Mouse (Mus musculus) forebrain, postnatal 0 days (tissue): ENCODE measurements at regions not wholly inside any gene's neighbourhood (a gene's known extent, or its start where the extent isn't known, plus 50 kb on each side); places are given as distances from the start of the nearest gene placed in this dataset.
"Not testable (repeated sequence)": the region's sequence is repeated elsewhere in the genome, so short reads cannot be mapped to it uniquely, and the experiment has no call there.

Experiments
- ATAC-seq: fragments of 200-750 bp; cut with Nextera tagmentation; 2 replicates; pipeline ENCODE4 v1.8.0; 2017; ENCODE audit warnings: mild to moderate bottlenecking, moderate library complexity
- DNase-seq: peaks from one replicate; pipeline ENCODE4 v3.0.0-alpha.2; 2015
- H3K27ac ChIP-seq: fragments of 300-500 bp; sonication (generic); 2 replicates; pipeline ENCODE4 v1.5.1; 2014; ENCODE audit warnings: low read depth, mild to moderate bottlenecking, antibody characterized with exemption, low read length, moderate library complexity, mixed read lengths
- H3K27me3 ChIP-seq: fragments of 300-500 bp; sonication (generic); 2 replicates; pipeline ENCODE4 v1.6.1; 2014; ENCODE audit warnings: mild to moderate bottlenecking, low read length, mixed read lengths; ENCODE audit not compliant: insufficient read depth
- H3K36me3 ChIP-seq: fragments of 300-500 bp; sonication (generic); 2 replicates; pipeline ENCODE4 v1.6.1; 2014; ENCODE audit warnings: mild to moderate bottlenecking, moderate library complexity; ENCODE audit not compliant: insufficient read depth
- H3K4me1 ChIP-seq: fragments of 300-500 bp; sonication (generic); 2 replicates; pipeline ENCODE4 v1.6.1; 2014; ENCODE audit warnings: antibody characterized with exemption; ENCODE audit not compliant: insufficient read depth
- H3K4me2 ChIP-seq: fragments of 300-500 bp; sonication (generic); 2 replicates; pipeline ENCODE4 v1.6.1; 2014; ENCODE audit warnings: low read depth, mild to moderate bottlenecking, moderate library complexity
- H3K4me3 ChIP-seq: fragments of 300-500 bp; sonication (generic); 2 replicates; pipeline ENCODE4 v1.5.1; 2014; ENCODE audit warnings: low read depth, low read length, mixed read lengths
- H3K9ac ChIP-seq: fragments of 300-500 bp; sonication (generic); 2 replicates; pipeline ENCODE4 v1.6.1; 2014; ENCODE audit warnings: mild to moderate bottlenecking
- H3K9me3 ChIP-seq: fragments of 300-500 bp; sonication (generic); 2 replicates; pipeline ENCODE4 v1.6.1; 2016; ENCODE audit warnings: low read length
- CTCF ChIP-seq: sonication (generic); IDR thresholded peaks from 2 replicates; pipeline ENCODE4 v1.5.1; 2016; ENCODE audit warnings: antibody characterized with exemption, control low read depth, low read depth
- WGBS: fragments of 180-500 bp; shearing (Covaris S2); extraction: QIAGEN DNeasy Blood & Tissue Kit; methylation state at CpG from one replicate; pipeline ENCODE4 v1.1.7; 2014; 5-methylcytosine and 5-hydroxymethylcytosine counted together

DNA sequence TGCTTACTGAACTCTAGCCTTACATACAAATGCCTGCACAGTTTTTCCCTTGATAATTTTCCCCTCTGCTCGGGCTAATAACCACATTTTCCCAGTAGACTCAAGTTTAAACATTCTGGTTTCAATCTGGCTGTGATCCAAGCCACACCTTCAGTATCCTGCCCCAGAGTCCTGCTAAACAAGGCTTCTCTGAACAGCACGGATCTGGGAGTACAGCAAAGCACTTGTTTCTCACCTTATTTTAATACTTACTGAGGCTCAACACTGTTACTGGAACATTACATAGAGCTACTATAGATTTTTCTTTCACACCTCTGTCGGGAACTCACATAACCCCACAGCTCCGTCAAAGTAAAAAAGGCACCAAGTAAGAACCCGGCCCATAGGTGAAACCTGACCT lies 114.3 kb upstream of the Ndn start:
- H3K27ac ChIP-seq, result peak overlapping the region; percentile 45
- no peak for DNase-seq
- H3K9me3 ChIP-seq, result no peaks in the 10 kb centered on the region
- no peak overlapping the region for H3K4me2 ChIP-seq
- H3K4me1 ChIP-seq, result no peaks in the 10 kb centered on the region
- 54% methylated on average over 5 of the region's 5 CpGs for WGBS
- no peak overlapping the region for H3K4me3 ChIP-seq
- no peaks in the 10 kb centered on the region for H3K27me3 ChIP-seq
- no peak for ATAC-seq
- no peak overlapping the region for H3K9ac ChIP-seq
- no peaks in the 10 kb centered on the region for H3K36me3 ChIP-seq
- TF ChIP-seq CTCF, result no peak

DNA sequence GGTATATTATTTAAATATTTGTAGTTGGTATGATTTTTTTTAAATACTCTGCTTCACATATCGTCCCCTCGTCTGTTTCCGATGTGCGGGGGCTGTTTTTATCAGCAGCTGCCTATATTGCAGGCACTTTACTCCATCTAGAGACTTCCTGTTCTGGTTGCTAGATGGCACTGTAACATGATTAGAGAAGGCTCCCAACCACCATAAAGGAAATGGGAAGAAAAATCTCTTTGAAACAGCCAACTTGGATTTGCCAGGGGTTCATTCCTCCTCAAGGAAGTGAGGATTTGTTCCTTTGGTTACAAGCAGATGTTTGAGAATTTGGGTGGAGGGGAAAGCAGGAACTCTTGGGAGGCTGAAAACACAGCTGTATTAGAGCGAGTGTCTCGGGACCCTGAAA lies 112.3 kb upstream of the Ndn start:
- no peak overlapping the region for H3K4me3 ChIP-seq
- ATAC-seq (no peak), DNase-seq (peak; percentile 47)
- no peaks in the 10 kb centered on the region for H3K4me1 ChIP-seq
- H3K27ac ChIP-seq, result no peak overlapping the region
- H3K4me2 ChIP-seq, result no peak overlapping the region
- TF ChIP-seq CTCF, result peak; percentile 56
- 57% methylated on average over 6 of the region's 6 CpGs for WGBS
- H3K36me3 ChIP-seq, result no peaks in the 10 kb centered on the region
- no peaks in the 10 kb centered on the region for H3K27me3 ChIP-seq
- no peak overlapping the region for H3K9ac ChIP-seq
- no peaks in the 10 kb centered on the region for H3K9me3 ChIP-seq

DNA sequence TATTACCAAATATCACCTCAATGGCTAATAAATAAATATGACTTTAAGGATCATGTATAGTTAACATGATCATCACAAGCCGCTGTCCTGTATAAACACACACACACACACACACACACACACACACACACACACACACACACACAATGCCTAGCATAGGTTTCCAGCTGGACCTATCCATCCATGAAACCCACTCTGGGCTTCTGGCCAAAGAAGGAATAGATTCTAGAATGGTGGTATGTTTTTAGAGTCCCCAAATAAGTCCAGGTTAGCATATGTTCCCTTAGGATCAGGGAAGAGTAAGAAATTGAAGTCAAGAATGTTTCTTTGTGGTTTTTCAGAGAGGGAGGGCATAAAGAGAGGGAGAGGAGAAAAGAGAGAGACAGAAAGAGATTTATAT lies 110.6 kb upstream of the Ndn start:
- H3K36me3 ChIP-seq, result no peaks in the 10 kb centered on the region
- no peaks in the 10 kb centered on the region for H3K9me3 ChIP-seq
- H3K4me3 ChIP-seq, result no peak overlapping the region
- DNase-seq, result no peak
- no peak overlapping the region for H3K27ac ChIP-seq
- H3K4me2 ChIP-seq, result no peak overlapping the region
- H3K27me3 ChIP-seq, result no peaks in the 10 kb centered on the region
- ATAC-seq, result no peak
- H3K4me1 ChIP-seq, result no peaks in the 10 kb centered on the region
- H3K9ac ChIP-seq, result no peak overlapping the region
- no peak for TF ChIP-seq CTCF
- 70% methylated on average over 1 of the region's 1 CpGs for WGBS

DNA sequence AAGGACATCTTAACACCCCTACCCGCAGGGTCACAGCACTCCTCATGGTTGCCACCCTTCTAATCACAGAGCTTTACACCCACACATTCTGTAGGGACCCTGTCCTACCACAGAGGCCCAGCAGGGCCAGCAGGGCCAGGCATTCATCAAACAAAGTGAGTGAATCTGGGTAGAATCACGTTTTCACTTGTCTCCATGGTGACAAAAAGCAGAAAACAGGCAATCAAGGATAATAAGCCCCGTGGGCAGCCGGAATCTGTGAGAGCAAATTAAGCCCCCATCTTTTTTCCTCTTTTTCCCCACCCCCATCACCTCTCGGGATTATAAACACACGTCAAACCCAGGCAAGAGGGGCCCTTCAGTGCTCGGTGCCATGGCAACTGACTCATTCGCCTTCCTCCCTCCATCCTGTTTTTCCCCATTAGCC lies 84.7 kb upstream of the Ndn start:
- Histone ChIP-seq H3K27me3 (no peaks in the 10 kb centered on the region), H3K4me3 (no peak overlapping the region), H3K4me1 (no peaks in the 10 kb centered on the region), H3K4me2 (no peak overlapping the region), H3K27ac (peak overlapping the region; percentile 73; the same call in 1 of the 2 replicates), H3K9ac (no peak overlapping the region), H3K36me3 (no peaks in the 10 kb centered on the region), H3K9me3 (no peaks in the 10 kb centered on the region)
- ATAC-seq, result peak; percentile 95
- peak; percentile 73 for DNase-seq
- peak; percentile 25 for TF ChIP-seq CTCF
- WGBS, result 25% methylated on average over 8 of the region's 8 CpGs

DNA sequence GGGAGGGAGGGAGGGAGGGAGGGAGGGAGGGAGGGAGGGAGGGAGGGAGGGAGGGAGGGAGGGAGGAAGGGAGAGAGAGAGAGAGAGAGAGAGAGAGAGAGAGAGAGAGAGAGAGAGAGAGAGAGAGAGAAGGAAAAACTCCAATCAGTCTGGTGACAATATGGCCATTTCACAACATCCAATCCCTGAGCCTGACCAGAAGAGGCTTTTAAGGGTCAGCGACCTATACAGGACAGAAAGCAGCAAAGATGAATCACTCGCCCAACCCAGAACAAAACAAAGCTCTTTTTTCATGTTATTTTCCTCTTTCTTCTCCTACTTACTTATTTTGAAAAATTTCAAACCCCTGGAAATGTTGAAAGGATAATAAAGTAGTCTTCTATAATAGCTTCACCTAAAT lies 84.2 kb upstream of the Ndn start:
- ATAC-seq, H3K9ac ChIP-seq, H3K9me3 ChIP-seq, H3K4me2 ChIP-seq, H3K27ac ChIP-seq, H3K4me1 ChIP-seq, H3K4me3 ChIP-seq, H3K36me3 ChIP-seq, DNase-seq, H3K27me3 ChIP-seq: not testable (repeated sequence)
- WGBS, result 42% methylated on average over 2 of the region's 2 CpGs

DNA sequence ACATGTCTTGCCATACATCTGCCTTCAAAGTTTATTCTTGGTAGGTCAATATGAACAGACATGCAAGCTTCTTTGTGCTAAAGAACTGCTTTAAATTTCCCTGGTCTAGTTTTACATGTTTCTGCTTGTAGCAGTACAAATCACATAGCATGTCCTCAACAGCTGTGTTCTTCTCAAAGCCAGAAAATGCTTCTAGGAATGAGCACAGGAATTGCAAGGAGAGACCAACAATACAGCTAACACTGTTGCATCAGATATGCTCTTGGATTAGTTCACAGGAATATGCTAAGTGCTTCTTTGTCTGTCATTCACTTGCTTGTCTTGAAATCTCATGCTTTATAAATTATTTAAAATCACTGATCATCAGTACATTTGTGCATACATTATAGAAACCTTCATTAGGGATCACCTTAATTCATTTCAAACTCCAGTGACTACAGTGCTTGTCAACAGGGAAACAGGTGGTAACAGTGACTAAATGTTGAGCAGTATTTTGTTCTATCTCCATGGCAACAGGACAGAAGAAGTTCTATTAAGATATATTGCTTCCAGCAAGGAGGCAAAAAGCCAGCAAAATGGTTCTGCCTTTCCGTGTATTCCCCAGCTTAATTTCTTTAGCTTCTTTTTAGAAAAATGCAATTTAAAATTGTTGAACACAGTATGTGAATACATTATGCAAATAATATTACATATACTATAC lies 77.1 kb upstream of the Ndn start:
- Histone ChIP-seq H3K4me1 (no peaks in the 10 kb centered on the region), H3K27ac (peak overlapping the region; percentile 48; the same call in 1 of the 2 replicates), H3K4me2 (no peak overlapping the region), H3K36me3 (no peaks in the 10 kb centered on the region), H3K9ac (no peak overlapping the region), H3K9me3 (no peaks in the 10 kb centered on the region), H3K27me3 (no peaks in the 10 kb centered on the region), H3K4me3 (no peak overlapping the region)
- 40% methylated on average over 1 of the region's 1 CpGs for WGBS
- no peak for TF ChIP-seq CTCF
- DNase-seq, result peak; percentile 55
- ATAC-seq, result peak; percentile 83

DNA sequence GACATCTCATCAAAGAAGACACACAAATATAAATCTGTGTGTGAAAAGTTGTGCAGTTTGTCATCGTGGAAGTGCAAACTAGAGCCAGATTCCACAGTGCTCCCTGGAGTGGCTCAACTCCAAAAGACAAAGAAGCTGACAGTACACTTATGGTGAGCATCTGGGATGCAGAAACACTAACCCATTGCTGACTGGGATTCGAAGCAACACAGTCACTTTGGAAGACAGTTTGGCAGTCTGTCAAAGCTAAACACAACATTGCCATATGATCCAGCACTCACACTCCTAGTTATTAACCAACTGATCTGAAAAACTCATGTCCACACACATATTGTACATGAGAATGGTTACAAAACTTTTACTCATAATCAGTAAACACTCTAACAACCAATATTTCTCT lies 70.2 kb upstream of the Ndn start:
- Histone ChIP-seq H3K9ac (no peak overlapping the region), H3K36me3 (no peaks in the 10 kb centered on the region), H3K4me1 (no peaks in the 10 kb centered on the region), H3K9me3 (no peaks in the 10 kb centered on the region), H3K27me3 (no peaks in the 10 kb centered on the region), H3K27ac (no peak overlapping the region), H3K4me3 (no peak overlapping the region), H3K4me2 (no peak overlapping the region)
- TF ChIP-seq CTCF, result no peak
- DNase-seq (peak; percentile 47), ATAC-seq (peak; percentile 70)
- 41% methylated on average over 2 of the region's 2 CpGs for WGBS
